Mouse (Mus musculus): ENCODE measurements at regions not wholly inside any gene's neighbourhood (a gene's known extent, or its start where the extent isn't known, plus 50 kb on each side); places are given as distances from the start of the nearest gene placed in this dataset.

DNA sequence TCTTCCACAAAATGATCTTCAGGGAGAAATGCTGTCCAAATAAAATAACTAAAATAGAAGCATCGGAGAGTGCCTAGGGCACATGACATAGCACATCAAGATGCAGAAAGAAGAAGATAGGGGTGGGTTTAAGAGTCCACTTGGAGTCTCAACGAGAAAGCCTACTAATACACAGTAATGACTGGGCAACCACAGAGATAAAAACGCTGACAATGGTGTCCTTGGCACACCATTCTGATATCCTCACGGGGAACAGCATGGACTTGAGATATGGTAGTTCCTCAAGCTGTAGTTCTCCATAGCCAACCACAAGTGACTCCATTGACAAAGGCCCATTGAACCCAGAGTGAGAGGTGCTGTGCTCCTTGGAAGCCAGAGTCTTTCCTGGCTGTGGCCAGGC, 105.8 kb downstream of the Dad1 start:
- Histone ChIP-seq H3K27me3 (ENCODE audit: control insufficient read depth, insufficient read depth, low read length) (no peaks in the 10 kb centered on the region), H3K27ac (ENCODE audit: insufficient read depth, low read length) (no peak overlapping the region), H3K4me1 (ENCODE audit: control insufficient read depth, insufficient read depth, low read length) (no peaks in the 10 kb centered on the region), H3K4me3 (replicated peaks; ENCODE audit: insufficient read depth, low read depth, low read length) (no peak overlapping the region)
- WGBS = 84% methylated on average over 4 of the region's 4 CpGs
- TF ChIP-seq POLR2A (IDR thresholded peaks at IDR 0.05; ENCODE audit: borderline replicate concordance, insufficient read depth, low read length) (no peak), CTCF (IDR thresholded peaks at IDR 0.05; ENCODE audit: borderline replicate concordance, insufficient read depth, low read depth, low read length) (no peak)
- no peak for DNase-seq

DNA sequence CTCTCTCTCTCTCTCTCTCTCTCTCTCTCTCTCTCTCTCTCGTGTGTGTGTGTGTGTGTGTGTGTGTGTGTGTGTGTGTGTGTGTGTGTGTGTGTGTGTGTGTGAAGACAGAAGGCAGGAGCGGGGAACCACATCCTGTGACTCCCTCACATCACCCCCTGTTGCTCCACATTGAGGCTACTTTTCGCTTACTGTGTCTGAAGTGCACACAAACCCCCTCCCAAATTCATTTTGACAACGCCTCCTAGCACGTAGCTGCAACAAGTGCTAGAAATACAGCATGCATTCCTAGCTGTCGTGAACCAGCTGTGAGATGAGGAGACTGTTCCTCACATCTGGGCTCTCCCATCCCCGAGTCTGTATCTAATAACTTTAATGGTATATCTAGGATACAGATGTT, 106.4 kb downstream of the Dad1 start:
- Histone ChIP-seq H3K27me3 (ENCODE audit: control insufficient read depth, insufficient read depth, low read length) (no peaks in the 10 kb centered on the region), H3K4me3 (replicated peaks; ENCODE audit: insufficient read depth, low read depth, low read length) (no peak overlapping the region), H3K4me1 (ENCODE audit: control insufficient read depth, insufficient read depth, low read length) (no peaks in the 10 kb centered on the region), H3K27ac (ENCODE audit: insufficient read depth, low read length) (no peak overlapping the region)
- TF ChIP-seq POLR2A (IDR thresholded peaks at IDR 0.05; ENCODE audit: borderline replicate concordance, insufficient read depth, low read length) (no peak), CTCF (IDR thresholded peaks at IDR 0.05; ENCODE audit: borderline replicate concordance, insufficient read depth, low read depth, low read length) (no peak)
- no peak for DNase-seq
- 92% methylated on average over 6 of the region's 7 CpGs for WGBS

DNA sequence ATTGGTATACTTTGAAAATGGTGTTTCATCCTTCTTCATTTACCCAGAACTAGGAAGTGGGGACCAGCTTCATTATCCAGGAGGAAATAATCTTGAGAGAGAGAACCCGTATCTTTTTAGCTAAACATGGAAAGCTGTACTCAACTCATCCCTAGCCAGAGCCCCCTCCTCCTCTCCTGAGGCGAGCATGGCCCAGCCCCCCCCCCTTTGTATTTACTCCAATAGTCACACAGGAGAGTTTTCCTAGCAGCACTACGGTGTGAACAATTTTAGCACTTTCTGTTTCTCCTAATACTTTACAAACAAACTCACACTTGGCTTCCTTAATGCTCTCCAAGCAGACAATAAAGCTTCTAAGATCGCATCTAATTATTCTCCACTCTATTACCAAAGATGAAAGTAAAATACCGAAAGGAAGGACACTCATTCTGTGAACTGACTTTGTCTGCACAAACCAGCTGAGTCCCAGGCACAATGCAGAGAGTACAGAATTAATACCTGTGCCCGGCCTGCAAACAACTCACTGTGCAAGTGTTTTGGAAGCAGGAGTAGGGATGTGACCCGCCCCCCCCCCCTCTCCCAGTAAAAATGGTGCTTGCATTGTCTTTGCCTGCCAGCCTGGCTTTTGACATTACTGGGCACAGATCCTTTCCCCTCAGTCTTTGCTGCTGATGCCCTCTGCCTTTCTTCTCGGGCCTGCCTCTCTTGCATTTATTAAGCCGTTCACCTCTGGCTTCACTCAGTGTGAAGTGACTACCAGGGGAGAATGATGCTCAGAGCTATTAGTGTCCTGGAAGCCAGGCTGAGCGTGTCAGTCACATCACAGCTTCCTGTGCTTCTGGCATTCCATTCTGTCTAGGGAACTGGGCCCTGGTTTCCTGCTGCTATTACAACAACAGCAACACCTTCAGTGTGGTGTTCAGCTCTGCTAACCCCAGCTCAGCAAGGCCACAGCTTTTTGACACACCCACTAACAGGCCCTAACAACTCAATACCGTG, 107.9 kb downstream of the Dad1 start:
- H3K27me3 ChIP-seq (ENCODE audit: control insufficient read depth, insufficient read depth, low read length) = no peaks in the 10 kb centered on the region
- H3K27ac ChIP-seq (ENCODE audit: insufficient read depth, low read length) = no peak overlapping the region
- no peak for DNase-seq
- TF ChIP-seq CTCF (IDR thresholded peaks at IDR 0.05; ENCODE audit: borderline replicate concordance, insufficient read depth, low read depth, low read length) = no peak
- no peaks in the 10 kb centered on the region for H3K4me1 ChIP-seq (ENCODE audit: control insufficient read depth, insufficient read depth, low read length)
- 30% methylated on average over 11 of the region's 11 CpGs for WGBS
- no peak overlapping the region for H3K4me3 ChIP-seq (replicated peaks; ENCODE audit: insufficient read depth, low read depth, low read length)

DNA sequence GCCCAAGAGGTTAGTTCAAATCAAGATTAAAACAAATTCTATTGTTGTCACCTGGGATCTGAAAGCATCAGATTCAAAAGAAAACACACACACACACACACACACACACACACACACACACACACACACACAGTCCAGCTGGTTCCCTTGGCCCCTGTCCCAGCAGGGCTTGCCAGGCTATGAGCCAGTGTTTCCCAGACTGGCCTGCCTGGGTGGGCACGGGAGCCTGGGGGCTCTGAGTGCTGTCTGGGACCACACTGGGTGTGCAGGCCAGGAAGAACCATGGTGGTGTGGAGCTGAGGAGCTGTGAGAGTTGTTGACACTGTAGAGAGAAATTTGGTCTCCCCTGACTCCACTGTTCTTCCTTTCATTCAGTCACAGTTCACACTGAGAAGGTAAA, 110.1 kb downstream of the Dad1 start:
- Histone ChIP-seq H3K27me3 (ENCODE audit: control insufficient read depth, insufficient read depth, low read length) (no peaks in the 10 kb centered on the region), H3K4me3 (replicated peaks; ENCODE audit: insufficient read depth, low read depth, low read length) (no peak overlapping the region), H3K4me1 (ENCODE audit: control insufficient read depth, insufficient read depth, low read length) (no peaks in the 10 kb centered on the region), H3K27ac (ENCODE audit: insufficient read depth, low read length) (no peak overlapping the region)
- DNase-seq = no peak
- no peak for TF ChIP-seq CTCF (IDR thresholded peaks at IDR 0.05; ENCODE audit: borderline replicate concordance, insufficient read depth, low read depth, low read length)
- no peak for TF ChIP-seq POLR2A (IDR thresholded peaks at IDR 0.05; ENCODE audit: borderline replicate concordance, insufficient read depth, low read length)
- 10% methylated on average over 1 of the region's 1 CpGs for WGBS

DNA sequence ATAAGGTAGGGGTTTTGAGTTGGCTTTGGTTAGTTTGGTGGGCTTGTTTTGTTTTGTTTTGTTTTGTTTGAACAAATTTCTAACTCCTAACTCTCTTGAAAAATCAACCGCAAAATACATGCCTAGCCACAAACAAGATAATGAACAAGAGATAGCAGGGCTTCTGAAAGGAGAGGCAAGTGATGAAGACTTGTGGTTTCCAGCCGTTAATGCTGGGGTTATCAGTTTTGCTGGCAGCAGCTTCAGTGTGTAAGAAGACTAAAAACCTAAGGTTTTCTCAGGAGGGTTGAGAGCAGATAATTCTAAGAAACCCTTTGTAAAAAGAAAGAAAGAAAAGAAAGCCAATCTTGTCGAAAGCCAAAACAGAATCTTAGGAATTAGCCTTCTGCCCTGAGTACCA, 115.6 kb downstream of the Dad1 start:
- Histone ChIP-seq H3K4me1 (ENCODE audit: control insufficient read depth, insufficient read depth, low read length) (no peaks in the 10 kb centered on the region), H3K27ac (ENCODE audit: insufficient read depth, low read length) (no peak overlapping the region), H3K27me3 (ENCODE audit: control insufficient read depth, insufficient read depth, low read length) (no peaks in the 10 kb centered on the region), H3K4me3 (replicated peaks; ENCODE audit: insufficient read depth, low read depth, low read length) (no peak overlapping the region)
- no peak for DNase-seq
- 93% methylated on average over 3 of the region's 3 CpGs for WGBS
- TF ChIP-seq POLR2A (IDR thresholded peaks at IDR 0.05; ENCODE audit: borderline replicate concordance, insufficient read depth, low read length) (no peak), CTCF (IDR thresholded peaks at IDR 0.05; ENCODE audit: borderline replicate concordance, insufficient read depth, low read depth, low read length) (no peak)

DNA sequence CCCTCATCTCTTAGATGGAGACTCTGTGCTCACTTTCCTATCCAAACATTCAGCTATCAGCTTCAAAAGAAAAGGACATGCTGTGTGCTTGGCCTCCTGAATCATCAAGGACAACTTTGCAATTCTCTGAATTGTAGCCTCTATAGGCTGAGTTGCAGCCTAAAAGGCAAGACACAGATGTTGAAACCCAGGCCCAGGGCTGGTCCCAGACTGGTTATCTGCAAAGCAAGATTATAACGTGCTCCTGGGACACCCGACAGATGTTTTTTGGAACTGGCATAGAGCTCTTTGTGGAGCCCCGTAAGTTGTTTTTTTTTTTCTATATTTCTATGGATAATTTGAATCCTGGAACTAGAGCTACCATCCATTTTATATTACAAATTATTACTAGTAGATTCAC, 117.4 kb downstream of the Dad1 start:
- DNase-seq = no peak
- no peak overlapping the region for H3K4me3 ChIP-seq (replicated peaks; ENCODE audit: insufficient read depth, low read depth, low read length)
- no peak overlapping the region for H3K27ac ChIP-seq (ENCODE audit: insufficient read depth, low read length)
- TF ChIP-seq CTCF (IDR thresholded peaks at IDR 0.05; ENCODE audit: borderline replicate concordance, insufficient read depth, low read depth, low read length) = no peak
- TF ChIP-seq POLR2A (IDR thresholded peaks at IDR 0.05; ENCODE audit: borderline replicate concordance, insufficient read depth, low read length) = no peak
- no peaks in the 10 kb centered on the region for H3K4me1 ChIP-seq (ENCODE audit: control insufficient read depth, insufficient read depth, low read length)
- 95% methylated on average over 3 of the region's 3 CpGs for WGBS
- no peaks in the 10 kb centered on the region for H3K27me3 ChIP-seq (ENCODE audit: control insufficient read depth, insufficient read depth, low read length)

DNA sequence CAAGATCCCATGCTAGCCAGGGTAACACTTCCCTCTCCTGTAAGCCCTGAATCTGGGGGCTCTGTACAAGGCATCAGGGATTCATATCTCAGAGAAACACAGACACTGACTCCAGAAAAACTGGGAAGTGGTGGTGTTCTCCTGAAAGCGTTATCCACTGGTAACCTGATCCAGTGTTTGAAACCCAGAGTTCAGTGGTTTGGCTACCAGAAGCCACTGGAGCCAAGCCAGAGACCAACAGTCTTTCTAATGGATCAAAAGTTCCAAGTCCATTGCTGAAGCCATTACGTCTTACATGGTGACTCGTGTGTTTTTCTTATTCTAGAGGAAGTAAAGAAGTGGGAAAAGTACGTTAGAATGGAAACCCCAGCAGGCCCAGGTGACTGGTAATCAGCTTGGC, 125.6 kb downstream of the Dad1 start:
- 74% methylated on average over 4 of the region's 4 CpGs for WGBS

DNA sequence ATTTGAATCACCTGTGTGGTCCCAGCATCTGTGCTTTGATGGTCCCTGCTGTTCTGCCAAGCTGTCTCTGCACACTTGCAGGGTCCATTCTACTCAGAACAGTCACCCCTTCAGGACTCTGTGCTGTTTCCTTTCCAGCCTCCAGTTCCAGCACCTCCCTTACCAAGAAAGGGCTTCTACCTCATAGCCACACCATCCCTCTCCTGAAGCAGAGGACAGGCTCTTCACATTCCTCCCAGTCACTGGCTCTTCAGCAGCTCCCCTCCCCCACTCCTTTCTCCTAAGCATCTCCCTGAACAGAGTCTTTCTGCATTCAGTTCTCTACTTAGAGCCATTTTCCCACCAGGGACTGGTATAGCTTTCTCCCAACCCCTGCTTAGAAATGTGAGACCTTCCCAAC, 128.4 kb downstream of the Dad1 start:
- Histone ChIP-seq H3K4me3 (replicated peaks; ENCODE audit: insufficient read depth, low read depth, low read length) (no peak overlapping the region), H3K27me3 (ENCODE audit: control insufficient read depth, insufficient read depth, low read length) (no peaks in the 10 kb centered on the region), H3K27ac (ENCODE audit: insufficient read depth, low read length) (no peak overlapping the region), H3K4me1 (ENCODE audit: control insufficient read depth, insufficient read depth, low read length) (peaks cover 8% of the 10 kb centered on the region)
- no peak for TF ChIP-seq CTCF (IDR thresholded peaks at IDR 0.05; ENCODE audit: borderline replicate concordance, insufficient read depth, low read depth, low read length)
- DNase-seq = no peak

More for the DNA sequence above, 125.6 kb downstream of the Dad1 start:
- no peak for DNase-seq
- H3K27me3 ChIP-seq (ENCODE audit: control insufficient read depth, insufficient read depth, low read length) = no peaks in the 10 kb centered on the region
- H3K27ac ChIP-seq (ENCODE audit: insufficient read depth, low read length) = no peak overlapping the region
- TF ChIP-seq POLR2A (IDR thresholded peaks at IDR 0.05; ENCODE audit: borderline replicate concordance, insufficient read depth, low read length) = no peak
- no peak for TF ChIP-seq CTCF (IDR thresholded peaks at IDR 0.05; ENCODE audit: borderline replicate concordance, insufficient read depth, low read depth, low read length)
- no peak overlapping the region for H3K4me3 ChIP-seq (replicated peaks; ENCODE audit: insufficient read depth, low read depth, low read length)
- H3K4me1 ChIP-seq (ENCODE audit: control insufficient read depth, insufficient read depth, low read length) = peaks cover 4% of the 10 kb centered on the region

Data from cerebellum, adult 2 months (tissue).